Mouse (Mus musculus): ENCODE measurements around the gene Spats2l.

DNA sequence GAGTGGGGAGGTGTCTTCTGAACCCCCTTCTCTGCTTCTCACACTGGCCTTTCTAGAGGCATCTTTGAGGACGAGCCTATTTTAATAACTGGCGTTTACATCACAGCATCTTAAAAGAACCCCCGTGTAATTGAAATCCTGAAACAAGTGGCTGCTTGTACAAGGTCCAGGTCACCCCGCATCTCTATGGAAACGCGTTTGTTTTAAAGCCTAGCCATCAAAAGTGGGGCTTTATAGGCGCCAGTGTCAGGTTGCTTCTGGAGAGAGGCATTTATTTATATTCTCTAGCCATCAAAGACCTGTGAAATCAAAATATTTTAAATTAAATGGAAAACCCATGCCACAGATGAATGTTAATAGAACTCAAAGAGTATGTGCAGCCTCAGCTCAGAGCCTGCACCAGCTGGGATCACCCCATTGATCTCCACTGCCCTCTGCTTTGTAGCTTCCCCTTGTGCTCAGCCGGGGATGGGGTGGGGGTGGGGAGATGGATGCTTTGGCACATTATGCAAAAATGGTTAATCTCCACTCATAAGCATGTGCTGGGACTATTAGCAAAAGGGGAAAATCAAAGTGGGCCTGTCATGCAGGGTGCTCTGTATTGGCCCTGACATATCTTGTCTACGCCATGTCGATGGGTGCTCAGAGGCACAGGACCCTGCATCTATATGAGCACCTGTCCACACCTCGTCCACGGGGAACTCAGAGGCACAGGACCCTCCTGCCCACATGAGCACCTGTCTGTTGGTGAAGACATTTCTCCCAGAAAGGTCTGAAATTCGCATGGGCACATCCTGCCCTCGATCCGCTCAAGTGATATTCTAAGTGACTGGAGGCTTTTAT lies 73.1 kb downstream of the Spats2l start:
- TF ChIP-seq POLR2AphosphoS2 (IDR thresholded peaks at IDR 0.05; ENCODE audit: low read depth, low read length) (no peak), POLR2A (IDR thresholded peaks at IDR 0.05; ENCODE audit: low read depth, low read length) (no peak), EP300 (IDR thresholded peaks at IDR 0.05; ENCODE audit: low read length) (no peak), RAD21 (IDR thresholded peaks at IDR 0.05; ENCODE audit: low read depth, low read length) (no peak), CTCF (conservative IDR thresholded peaks at IDR 0.05 in 1 of 2, IDR thresholded peaks at IDR 0.05 in 1 of 2; ENCODE audit: low read depth in 2 of 2, low read length in 2 of 2) (no peak), USF1 (IDR thresholded peaks at IDR 0.05; ENCODE audit: low read depth, low read length) (no peak), HCFC1 (IDR thresholded peaks at IDR 0.05; ENCODE audit: low read depth, low read length) (no peak), MAFK (IDR thresholded peaks at IDR 0.05; ENCODE audit: insufficient replicate concordance, low read length) (no peak), E2F4 (IDR thresholded peaks at IDR 0.05; ENCODE audit: insufficient replicate concordance, low read depth, low read length) (no peak)

Data from CH12.LX (cell line).